Mouse (Mus musculus): ENCODE measurements around the gene Prlh.

The Prlh gene

DNA sequence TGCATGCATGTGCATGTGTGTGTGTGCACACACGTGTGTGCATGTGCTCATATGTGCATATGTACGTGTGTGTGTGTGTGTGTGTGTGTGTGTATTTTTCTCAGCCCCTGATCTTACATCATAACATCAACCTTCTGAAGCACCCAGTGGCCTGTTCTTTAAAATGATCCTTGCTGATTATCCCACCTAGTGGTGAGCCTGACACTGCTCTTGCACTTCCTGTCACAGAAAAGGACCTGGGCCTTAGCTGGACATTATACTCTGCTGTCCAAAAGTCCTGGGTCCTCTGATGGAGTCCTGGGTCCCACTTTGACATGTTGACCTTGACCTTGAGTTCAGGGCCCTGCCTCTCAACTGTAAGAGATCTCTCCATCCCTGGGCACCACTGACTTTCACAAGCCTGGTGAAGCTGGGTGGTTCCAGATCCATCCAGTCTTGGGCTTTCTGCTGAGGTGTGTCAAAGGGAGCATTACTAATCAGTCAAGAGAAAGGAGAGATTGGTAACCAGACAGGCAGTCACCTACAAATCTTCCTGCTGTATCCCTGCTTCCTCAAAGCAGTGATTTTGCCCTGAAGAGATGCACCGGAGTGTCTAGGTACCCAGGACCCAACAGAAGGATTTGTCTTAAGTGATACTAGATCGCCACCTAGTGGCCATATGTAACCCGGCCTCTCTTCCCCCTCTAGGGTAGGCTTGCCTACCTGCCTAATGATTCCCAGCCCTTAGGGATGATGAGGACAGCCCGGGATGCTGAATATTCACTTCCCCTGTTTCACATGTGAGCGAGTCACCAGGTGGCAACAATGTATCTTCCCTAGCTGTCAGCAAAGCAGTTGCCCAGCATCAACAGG is 3.6 kb downstream of the Prlh start:
- peak; percentile 56 to 80 for DNase-seq

GRCm38 (mm10) chr1:90962526-90962925 is 9.6 kb downstream of the Prlh start:
- peak in 1 of 2 experiments; percentile 39 for DNase-seq

GRCm38 (mm10) chr1:90962994-90963393 is 10.1 kb downstream of the Prlh start:
- peak; percentile 48 to 82 for DNase-seq

DNA sequence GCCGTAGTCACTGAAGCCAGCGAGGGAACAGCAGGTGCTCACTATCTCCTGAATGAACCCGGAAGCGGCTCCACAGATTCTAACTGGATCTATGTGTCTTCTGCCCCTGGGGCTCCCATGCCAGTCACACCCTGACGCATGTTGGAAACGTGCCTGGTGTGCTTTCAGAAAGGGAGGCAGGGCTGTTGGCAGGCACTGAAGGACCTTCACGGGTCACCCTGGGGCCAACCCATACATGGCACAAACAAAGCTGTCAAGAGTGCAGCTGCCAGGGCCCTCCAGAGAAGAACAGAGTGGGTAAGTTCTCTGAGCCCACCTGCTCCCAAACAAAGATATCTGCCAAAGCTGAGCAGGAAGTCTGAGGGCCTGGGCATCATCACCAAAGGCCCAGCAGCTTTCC is 14.7 kb downstream of the Prlh start:
- peak; percentile 80 to 91 for DNase-seq

DNA sequence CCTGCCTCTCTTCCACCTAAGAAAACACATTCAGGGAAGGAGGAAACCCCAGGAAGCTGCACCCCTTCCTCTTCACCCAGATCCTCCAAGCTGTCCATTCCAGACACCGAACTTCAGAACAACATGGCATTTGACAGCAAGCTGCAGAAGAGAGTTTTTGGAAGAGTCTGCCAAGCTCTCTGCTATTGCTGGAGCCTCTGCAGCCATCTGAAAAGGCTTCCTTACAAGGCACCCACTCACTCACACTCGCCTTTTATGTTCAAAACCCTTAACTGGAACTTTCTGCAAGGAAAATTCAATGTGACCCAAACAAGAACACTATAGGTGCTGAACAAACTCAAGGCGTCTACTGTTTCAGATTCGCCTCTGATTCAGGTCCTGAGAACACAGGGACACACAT is 15.7 kb downstream of the Prlh start:
- DNase-seq, result peak in 1 of 2 experiments; percentile 20

DNA sequence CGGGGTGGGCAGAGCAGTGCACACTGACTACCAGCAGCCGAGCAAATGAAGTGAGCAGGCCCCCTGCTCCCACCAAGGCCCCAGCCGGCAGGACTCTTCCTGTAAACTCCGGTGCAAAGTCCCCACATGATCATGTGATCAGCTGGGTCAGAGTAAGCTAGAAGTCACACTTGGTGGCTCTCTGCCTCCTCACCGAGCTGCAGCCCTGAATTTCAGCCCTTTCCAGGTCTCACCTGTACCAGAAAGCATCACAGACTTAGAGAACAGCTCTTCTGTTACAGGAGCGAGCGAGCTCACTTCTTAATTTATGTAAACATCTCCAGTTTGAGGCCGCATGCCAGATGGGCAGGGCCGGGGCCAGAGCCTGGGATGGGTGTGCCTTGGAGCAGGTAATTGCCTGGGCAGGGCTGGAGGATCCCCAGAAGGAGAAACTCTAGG is 16.5 kb downstream of the Prlh start, which contains the start of gene Rab17:
Rab17 (minus strand) TSS at position 315 of the 438 bp plus-strand sequence.
- peak; percentile 80 to 86 for DNase-seq

- DNase-seq, result peak; percentile 51 to 55
Observed at GRCm38 (mm10) chr1:90969881-90970390, 17.0 kb downstream of the Prlh start.

DNA sequence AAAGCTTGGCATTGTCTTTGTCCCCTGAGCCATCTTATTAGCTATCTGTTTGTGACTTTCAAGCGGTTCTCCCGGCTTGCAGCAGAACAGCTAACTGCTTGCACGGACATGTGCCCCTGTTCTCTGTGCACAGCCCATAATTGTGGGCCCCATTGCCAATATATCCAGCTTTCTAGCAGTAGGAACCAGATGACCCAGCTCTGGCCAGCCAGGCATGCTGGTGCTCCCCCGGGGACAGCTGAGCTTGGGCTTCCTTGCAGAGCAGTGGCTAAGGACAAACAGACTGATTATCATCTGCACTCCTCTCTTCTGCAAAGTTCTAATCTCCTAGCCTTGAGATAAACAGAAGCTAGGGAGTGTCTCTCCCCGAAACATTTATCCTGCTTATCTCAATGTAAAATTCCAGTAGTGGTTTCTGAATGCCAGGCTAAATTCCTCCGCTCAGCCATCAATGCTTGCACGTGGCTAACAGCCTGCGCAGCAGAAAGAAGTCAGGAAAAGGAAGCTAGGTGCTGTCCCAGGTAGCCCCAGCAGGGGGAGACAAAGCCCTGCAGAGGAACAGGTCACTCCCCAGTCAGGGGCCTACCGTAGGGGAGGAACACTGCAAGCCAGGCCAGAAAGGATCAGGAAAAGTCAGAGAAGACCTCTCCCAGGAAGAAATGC is 20.1 kb downstream of the Prlh start:
- peak; percentile 92 to 98 for DNase-seq

- DNase-seq, result no peak
Observed at GRCm38 (mm10) chr1:90973574-90973911, 20.6 kb downstream of the Prlh start.

GRCm38 (mm10) chr1:90974906-90975649 is 22.2 kb downstream of the Prlh start:
- peak; percentile 41 to 61 for DNase-seq

- DNase-seq, result no peak
Observed at GRCm38 (mm10) chr1:90975960-90976359, 23.1 kb downstream of the Prlh start.

DNA sequence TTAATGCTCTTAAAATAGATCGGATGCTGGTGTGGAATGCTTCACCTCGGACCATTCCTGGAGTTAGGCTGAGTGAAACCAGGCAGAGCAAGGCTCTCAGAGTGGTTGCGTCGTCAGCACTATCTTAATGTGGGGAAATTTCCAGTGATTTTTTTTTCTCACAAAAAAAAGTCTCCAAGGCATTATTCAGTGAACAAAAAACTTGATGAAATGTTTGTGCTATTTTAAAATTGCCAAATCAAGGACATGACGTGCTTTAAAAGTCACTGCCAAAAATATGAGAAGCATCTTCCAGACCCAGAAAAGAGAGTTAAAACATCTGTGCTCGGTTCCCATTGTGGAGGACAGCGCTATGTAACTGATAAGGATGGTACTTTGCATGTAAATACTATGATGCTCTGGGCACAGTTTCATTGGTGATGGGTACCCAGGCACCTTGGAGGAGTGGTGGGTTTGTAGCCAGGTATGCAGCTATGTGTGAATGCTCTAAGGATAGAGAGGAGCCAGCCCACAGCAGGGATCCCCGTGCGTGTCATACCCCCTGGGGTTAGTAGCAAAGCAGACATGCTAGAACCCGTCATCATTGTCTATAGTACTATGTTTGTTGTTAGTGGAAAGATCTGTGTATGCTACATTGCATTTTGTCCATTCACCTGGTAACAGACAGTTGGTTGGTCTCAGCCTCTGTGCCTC is 27.9 kb downstream of the Prlh start:
- peak in 1 of 2 experiments; percentile 20 for DNase-seq

DNA sequence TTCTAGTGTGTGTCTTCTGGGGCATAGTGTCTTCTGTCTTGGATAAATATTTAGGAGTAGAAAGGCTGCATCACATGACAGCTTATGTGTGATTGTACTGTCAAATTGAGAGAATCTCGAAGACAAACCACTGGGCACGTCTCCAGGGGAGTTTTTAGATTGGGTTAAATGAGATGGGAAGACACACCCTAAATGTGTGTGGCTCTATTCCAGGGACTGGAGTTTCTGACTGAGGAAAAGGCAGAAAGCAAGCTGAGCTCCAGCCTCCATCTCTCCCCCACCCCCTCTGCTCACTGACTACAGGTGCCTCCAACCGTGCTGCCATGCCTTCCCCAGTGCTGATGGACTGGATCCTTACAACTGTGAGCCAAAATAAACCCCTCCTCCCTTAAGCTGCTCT is 28.4 kb downstream of the Prlh start:
- peak in 1 of 2 experiments; percentile 26 for DNase-seq

DNA sequence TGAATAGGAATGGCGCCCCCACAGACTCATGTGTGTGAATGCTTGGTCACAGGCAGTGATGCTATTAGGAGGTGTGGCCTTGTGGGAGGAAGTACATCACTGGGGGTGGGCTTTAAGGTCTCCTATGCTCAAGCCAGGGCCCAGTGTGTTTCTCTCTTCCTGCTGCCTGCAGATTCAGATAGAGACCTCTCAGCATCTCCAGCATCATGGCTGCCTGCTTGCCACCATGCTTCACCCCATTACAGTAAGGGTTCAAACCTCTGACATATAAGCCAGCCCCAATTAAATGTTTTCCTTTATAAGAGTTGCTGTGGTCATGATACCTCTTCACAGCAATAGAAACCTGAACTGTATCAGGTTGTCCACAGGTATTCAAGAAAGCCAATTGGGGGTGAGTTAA is 43.0 kb downstream of the Prlh start:
- no peak for DNase-seq

DNA sequence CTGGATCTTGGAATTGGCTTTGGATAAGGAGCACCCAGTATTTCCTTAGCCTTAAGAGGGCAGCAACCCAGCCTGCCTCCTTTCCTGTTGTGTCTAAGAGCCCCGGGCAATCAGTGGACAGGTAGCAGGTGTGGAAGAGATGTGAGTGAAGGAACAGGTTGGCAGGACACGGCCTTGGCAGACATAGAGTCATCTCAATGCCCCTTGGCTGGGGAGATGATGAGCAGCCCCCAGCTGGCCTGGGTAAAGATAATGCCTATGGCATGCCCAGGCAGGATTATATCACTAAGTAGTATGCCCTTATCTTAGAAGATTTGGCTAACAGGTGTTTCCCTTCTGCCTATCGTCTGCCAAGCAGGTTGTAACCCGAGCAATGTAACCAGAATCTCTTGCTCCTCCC is 44.2 kb downstream of the Prlh start:
- DNase-seq, result no peak

DNA sequence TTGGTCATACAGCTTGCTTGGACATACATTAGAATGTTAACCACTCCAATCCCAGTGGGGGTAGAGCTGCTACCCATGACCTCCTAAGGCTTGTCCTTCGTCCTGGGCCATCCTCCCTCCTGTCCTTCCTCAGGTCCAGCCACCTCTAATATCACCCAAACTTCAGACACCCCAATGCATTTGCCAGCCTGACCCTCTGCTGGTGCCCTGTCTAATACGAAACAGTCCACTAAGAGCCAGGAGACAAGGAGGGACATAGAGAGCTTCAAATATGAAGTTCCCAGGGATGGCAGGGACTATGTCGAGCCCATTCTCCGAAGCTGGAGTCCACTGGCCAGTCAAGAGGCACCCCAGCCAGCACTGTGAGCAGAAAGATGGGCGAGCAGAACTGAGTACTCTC is 44.7 kb downstream of the Prlh start:
- no peak for DNase-seq

DNA sequence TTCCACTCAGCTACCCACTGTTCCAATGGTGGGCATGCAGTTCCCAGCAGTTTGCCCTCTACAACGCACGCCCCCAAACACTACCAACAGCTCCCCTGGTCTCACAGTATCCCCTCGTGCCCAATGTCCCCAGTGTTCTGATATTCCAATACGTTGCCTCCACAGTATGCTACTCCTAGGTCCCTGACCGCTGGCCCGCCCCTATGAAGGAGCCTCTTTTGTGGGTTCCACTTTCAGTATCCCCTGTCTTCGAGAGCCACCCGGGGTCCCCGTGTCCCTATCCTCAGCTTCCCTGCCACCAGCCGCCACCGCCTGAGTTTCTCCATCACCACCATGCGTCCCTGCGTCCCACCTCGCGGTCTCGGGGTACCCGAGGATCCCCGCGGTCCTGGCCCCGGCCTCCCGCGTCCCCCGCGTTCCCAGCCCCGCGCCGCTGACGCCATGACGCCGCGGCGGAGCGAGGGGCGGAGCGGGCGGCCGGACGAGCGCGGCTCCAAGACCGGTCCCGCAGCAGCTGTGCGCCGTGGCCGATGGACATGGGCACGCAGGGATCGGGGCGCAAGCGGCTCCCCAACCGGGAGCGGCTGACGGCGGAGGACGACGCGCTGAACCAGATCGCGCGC is 45.5 kb downstream of the Prlh start, which contains the start of gene Lrrfip1:
Lrrfip1 (plus strand) TSS at position 470 of the 623 bp plus-strand sequence.
- DNase-seq, result peak; percentile 42 to 63

DNA sequence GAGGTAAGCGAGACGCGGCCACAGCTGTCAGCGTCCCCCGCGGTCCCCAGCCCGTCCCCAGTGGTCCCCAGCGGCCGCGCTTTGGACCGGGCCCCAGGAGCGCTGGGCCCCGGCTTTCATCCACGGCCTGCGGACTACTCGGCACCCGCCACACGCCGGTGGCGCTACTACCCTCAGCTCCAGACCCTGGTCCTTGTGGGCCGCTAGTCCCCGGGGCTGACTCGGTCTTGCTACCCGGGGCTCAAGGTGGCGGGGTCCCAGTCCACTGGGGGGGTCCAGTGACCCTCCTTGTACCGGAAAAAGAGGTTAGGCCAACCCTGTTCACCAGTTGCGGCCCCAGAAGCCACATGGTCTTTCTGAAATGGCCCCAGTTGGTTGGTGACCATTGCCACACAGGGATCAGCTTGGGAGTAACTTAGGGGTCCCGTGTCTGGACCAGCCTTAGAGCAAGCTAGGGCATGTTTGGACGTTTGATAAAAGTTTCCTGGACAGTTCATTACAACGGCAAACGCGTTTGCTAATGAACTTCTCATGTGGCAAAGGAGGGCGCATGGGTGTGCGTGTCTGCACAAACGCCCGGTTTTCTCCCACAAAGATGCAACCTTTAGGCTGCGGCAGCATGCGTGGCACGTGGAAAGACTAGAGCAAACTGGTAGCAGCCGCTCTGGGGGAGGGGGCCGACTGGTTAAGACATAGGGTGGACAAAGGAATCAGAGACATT is 46.1 kb downstream of the Prlh start:
- no peak for DNase-seq

DNA sequence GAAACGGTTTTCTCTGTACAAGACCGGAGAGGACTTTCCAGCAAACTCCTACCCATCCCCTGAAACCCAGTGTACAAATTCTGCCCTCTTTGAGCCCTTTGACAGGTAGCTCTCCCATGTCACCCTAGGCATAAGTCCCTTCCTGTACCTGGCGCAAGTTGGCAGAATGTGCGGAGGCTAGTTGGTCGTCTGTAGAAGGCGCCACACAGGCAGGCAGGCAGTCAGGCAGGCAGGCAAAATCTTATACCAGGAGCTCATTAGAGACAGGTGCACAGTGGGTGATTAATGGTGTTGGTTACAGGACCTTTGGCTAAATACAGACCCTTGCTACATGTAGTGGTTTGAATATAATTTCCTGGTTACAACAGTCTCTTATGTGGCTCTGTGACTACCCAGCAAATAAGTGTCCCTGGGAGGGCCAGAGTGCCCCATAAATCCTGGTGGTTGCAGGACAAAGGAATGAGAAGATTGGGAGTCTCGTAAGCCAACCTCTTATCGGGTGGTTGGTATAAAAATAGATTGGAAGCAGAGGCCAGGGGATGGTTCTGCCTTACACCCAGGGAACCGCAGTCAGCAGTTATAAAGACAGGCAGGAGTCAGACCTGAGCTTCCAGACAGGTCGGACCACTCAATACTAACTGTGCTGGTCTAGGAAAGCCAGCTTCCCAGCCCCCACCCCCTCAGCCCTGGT is 47.1 kb downstream of the Prlh start:
- DNase-seq, result no peak

- no peak for DNase-seq
Observed at GRCm38 (mm10) chr1:91001101-91001500, 48.2 kb downstream of the Prlh start.

All from kidney, postnatal 25 days (tissue).